Mouse (Mus musculus): ENCODE data around the gene Aff3. TPM values are rescaled to one million over a fixed set of nuclear protein-coding genes. Genes with fewer than 3 reads are reported as not detected.

The Aff3 gene
- total RNA-seq, 2 experiments from 2014 or later, result 3.7 to 4.6 TPM

- no peak for DNase-seq
Observed at GRCm38 (mm10) chr1:38601802-38602508, 62.8 kb downstream of the Aff3 start.

GRCm38 (mm10) chr1:38595311-38595710 is 69.4 kb downstream of the Aff3 start:
- no peak for DNase-seq

GRCm38 (mm10) chr1:38594766-38595165 is 70.0 kb downstream of the Aff3 start:
- DNase-seq, result no peak

GRCm38 (mm10) chr1:38591194-38591593 is 73.6 kb downstream of the Aff3 start:
- DNase-seq, result no peak

GRCm38 (mm10) chr1:38588741-38589140 is 76.0 kb downstream of the Aff3 start:
- DNase-seq, result no peak

GRCm38 (mm10) chr1:38582328-38582727 is 82.4 kb downstream of the Aff3 start:
- DNase-seq, result no peak

GRCm38 (mm10) chr1:38580572-38580971 is 84.2 kb downstream of the Aff3 start:
- no peak for DNase-seq

GRCm38 (mm10) chr1:38578339-38578738 is 86.4 kb downstream of the Aff3 start:
- DNase-seq, result no peak

- DNase-seq, result no peak
Observed at GRCm38 (mm10) chr1:38567791-38568190, 97.0 kb downstream of the Aff3 start.

- no peak for DNase-seq
Observed at GRCm38 (mm10) chr1:38566101-38566678, 98.6 kb downstream of the Aff3 start.

GRCm38 (mm10) chr1:38565295-38565777 is 99.4 kb downstream of the Aff3 start:
- DNase-seq, result no peak

- no peak for DNase-seq
Observed at GRCm38 (mm10) chr1:38562397-38563199, 102.2 kb downstream of the Aff3 start.

- no peak for DNase-seq
Observed at GRCm38 (mm10) chr1:38561331-38561730, 103.4 kb downstream of the Aff3 start.

- DNase-seq, result no peak
Observed at GRCm38 (mm10) chr1:38560666-38561065, 104.1 kb downstream of the Aff3 start.

GRCm38 (mm10) chr1:38557615-38558014 is 107.1 kb downstream of the Aff3 start:
- DNase-seq, result no peak

- DNase-seq, result no peak
Observed at GRCm38 (mm10) chr1:38554546-38554945, 110.2 kb downstream of the Aff3 start.

- DNase-seq, result no peak
Observed at GRCm38 (mm10) chr1:38553090-38553489, 111.7 kb downstream of the Aff3 start.

- DNase-seq, result no peak
Observed at GRCm38 (mm10) chr1:38550579-38550978, 114.2 kb downstream of the Aff3 start.

- no peak for DNase-seq
Observed at GRCm38 (mm10) chr1:38548671-38549661, 115.8 kb downstream of the Aff3 start.

GRCm38 (mm10) chr1:38547685-38548084 is 117.1 kb downstream of the Aff3 start:
- no peak for DNase-seq

- no peak for DNase-seq
Observed at GRCm38 (mm10) chr1:38546696-38547095, 118.1 kb downstream of the Aff3 start.
